In genomic region chr10:61343950-61344349, GRCm38 (mm10) we compare ENCODE assay signal across 8 mouse cellular contexts. TPM values are rescaled to one million over a fixed set of nuclear protein-coding genes. Genes with fewer than 3 reads are reported as not detected.
DNase-seq lines count a peak whose midpoint lies in the region; ATAC-seq lines count a peak whose summit lies in the region.

No protein-coding gene starts in this region.

- no peak for ATAC-seq in CD4-positive, CD25-positive, alpha-beta regulatory T cell, adult 4 months
- ATAC-seq in megakaryocyte progenitor cell, adult 5-6 weeks (replicated peaks; ENCODE audit: poor library complexity), result peak; percentile 74

- no peaks in the 10 kb centered on the region for H3K36me3 ChIP-seq in splenic B cell, adult 2 months (ENCODE audit: control insufficient read depth, insufficient read depth, low read length, poor library complexity, severe bottlenecking)

- peak; percentile 71 for DNase-seq in CD4-positive, CD25-positive, alpha-beta regulatory T cell, adult 2 months (ENCODE audit: low read depth, low spot score)
- DNase-seq in CD4-positive helper T cell, adult 2 months (ENCODE audit: low read depth, low spot score), result peak; percentile 51
- peak; percentile 47 for DNase-seq in c-Kit-positive CD71-negative TER-119-negative erythroid progenitor cells, embryonic 14.5 days (ENCODE audit: low read depth)
- peak; percentile 68 for DNase-seq in gastrocnemius, adult 18-20 months (ENCODE audit: low spot score)
- peak; percentile 36 to 39 for DNase-seq in layer of hippocampus, postnatal 14 days (ENCODE audit: low spot score in 2 of 2)
- DNase-seq in splenic B cell, adult 2 months (ENCODE audit: low read depth, low spot score), result peak; percentile 60

- no peaks in the 10 kb centered on the region for H3K27me3 ChIP-seq in splenic B cell, adult 2 months (ENCODE audit: control insufficient read depth, insufficient read depth, low read length, poor library complexity, severe bottlenecking)

RNA-seq across cellular contexts. Expression of gene Pald1, which starts 39.4 kb away (rescaled TPM):
- not detected for polyA plus RNA-seq in CD4-positive, CD25-positive, alpha-beta regulatory T cell, adult 4 months (2017; shearing (Covaris generic))
- 1 to 10 TPM; 5.1 to 6.3 TPM for total RNA-seq in gastrocnemius, adult 18-20 months (2021)
- 10 to 100 TPM; 16.5 to 22.1 TPM for total RNA-seq in layer of hippocampus, postnatal 14 days (2021)
- not detected in 2 replicates for total RNA-seq in megakaryocyte progenitor cell, adult 5-6 weeks (2015)
- not detected in 2 replicates for total RNA-seq in megakaryocyte progenitor cell, adult 5-6 weeks (2017)

RNA-seq across cellular contexts. Expression of gene Prf1, which starts 46.3 kb away (rescaled TPM):
- 10 to 100 TPM in 1 of 2 experiments, 1 to 10 TPM in 1; 6.8 to 14.3 TPM for polyA plus RNA-seq in CD4-positive, CD25-positive, alpha-beta regulatory T cell, adult 4 months (2017; shearing (Covaris generic))
- total RNA-seq in gastrocnemius, adult 18-20 months (2021), result not detected
- not detected for total RNA-seq in layer of hippocampus, postnatal 14 days (2021)
- total RNA-seq in megakaryocyte progenitor cell, adult 5-6 weeks (2015), result not detected in 2 replicates
- total RNA-seq in megakaryocyte progenitor cell, adult 5-6 weeks (2017), result not detected in 2 replicates

Comparison
In these comparisons a context has a peak if more than half of its experiments do, and no peak if none do; other contexts are left out.
1. RNA of gene Pald1, which starts 39.4 kb away (total RNA-seq): 16.5 to 22.1 TPM in layer of hippocampus, postnatal 14 days and 5.1 to 6.3 TPM in gastrocnemius, adult 18-20 months; not detected in megakaryocyte progenitor cell, adult 5-6 weeks; every median in the first group is over 4 times any median in the second.
2. Peak in every context shown above with its lines, with median percentiles within 50 percentile points of each other: DNase-seq.